Comparison of ENCODE assay signal across 8 mouse cellular contexts in the genomic region with DNA sequence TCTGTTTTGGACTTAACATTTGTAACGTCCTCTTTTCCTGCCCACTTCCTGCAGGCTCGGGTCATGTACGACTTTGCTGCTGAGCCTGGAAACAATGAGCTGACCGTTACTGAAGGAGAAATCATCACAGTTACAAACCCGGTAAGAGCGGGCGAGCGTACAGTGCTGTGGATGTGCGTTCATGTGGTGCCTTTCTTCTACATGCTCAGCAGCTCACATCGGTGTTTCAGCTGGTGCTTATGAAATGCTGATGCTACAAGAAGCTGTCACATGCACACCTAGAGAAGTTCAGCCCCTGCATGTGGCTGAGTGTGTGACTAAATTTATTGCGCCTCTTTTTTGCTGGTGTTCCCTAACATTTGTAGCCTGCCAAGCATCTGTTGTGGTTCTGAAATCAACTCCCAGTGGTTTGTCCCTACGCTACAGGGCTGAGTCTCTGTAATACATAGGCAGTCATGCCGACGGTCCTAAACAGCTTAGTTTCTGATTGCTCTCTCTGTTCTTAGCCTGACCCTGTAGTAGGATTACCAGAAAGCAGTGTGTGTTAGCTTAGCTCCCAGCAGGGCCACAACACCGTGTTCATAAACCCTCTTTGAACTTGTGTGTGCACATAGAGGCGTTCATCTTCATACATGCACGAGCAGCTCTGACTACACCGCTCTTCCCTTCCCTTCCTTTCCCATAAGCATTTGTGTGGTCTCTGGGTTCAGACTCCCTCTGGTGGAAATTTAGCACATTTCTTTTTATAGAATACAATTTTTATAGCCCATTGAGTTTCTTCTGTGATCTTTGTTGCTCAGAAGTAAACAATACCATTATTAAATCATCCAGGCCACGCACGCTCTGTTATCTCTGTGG. TPM values are rescaled to one million over a fixed set of nuclear protein-coding genes. Genes with fewer than 3 reads are reported as not detected.
DNase-seq lines count a peak whose midpoint lies in the region; ATAC-seq and TF ChIP-seq lines count a peak whose summit lies in the region.

No protein-coding gene starts in this region.

- no peak for DNase-seq in kidney, adult 11 months
- peak; percentile 78 for DNase-seq in CD4-positive, CD25-positive, alpha-beta regulatory T cell, adult 2 months (ENCODE audit: low read depth, low spot score)
- DNase-seq in Patski (ENCODE audit: low read depth, low spot score) = no peak
- DNase-seq in gastrocnemius, adult 18-20 months (ENCODE audit: low spot score) = no peak
- DNase-seq in gastrocnemius, postnatal 36 days = no peak

- H3K4me1 ChIP-seq in kidney, embryonic 14.5 days (ENCODE audit: control insufficient read depth, insufficient read depth, low read length) = peaks cover 18% of the 10 kb centered on the region; the same call in 1 of the 2 replicates
- peaks cover 23% of the 10 kb centered on the region for H3K4me1 ChIP-seq in hindbrain, embryonic 15.5 days (replicated peaks)
- peaks cover 5% of the 10 kb centered on the region; the same call in 1 of the 2 replicates for H3K4me1 ChIP-seq in midbrain, embryonic 15.5 days

- WGBS in kidney, embryonic 14.5 days = 63% methylated on average over 20 of the region's 20 CpGs
- 68% methylated on average over 20 of the region's 20 CpGs for WGBS in hindbrain, embryonic 15.5 days
- WGBS in midbrain, embryonic 15.5 days = 68% methylated on average over 20 of the region's 20 CpGs

- peaks cover 9% of the 10 kb centered on the region; the same call in 1 of the 2 replicates for H3K36me3 ChIP-seq in kidney, embryonic 14.5 days (ENCODE audit: control insufficient read depth, insufficient read depth, low read length)
- H3K36me3 ChIP-seq in hindbrain, embryonic 15.5 days = no peaks in the 10 kb centered on the region
- H3K36me3 ChIP-seq in midbrain, embryonic 15.5 days (replicated peaks) = no peaks in the 10 kb centered on the region

- CTCF ChIA-PET in Patski (lab: Charles Lee) = interaction anchor here (0.9 to 11.2 kb wide), 16 partner anchors 10 to 447 kb away, joined by 3 to 213 read pairs (median 4); a partner anchor contains a TSS

- no peaks in the 10 kb centered on the region for H3K9me3 ChIP-seq in kidney, embryonic 14.5 days (ENCODE audit: control insufficient read depth, low read length)
- H3K9me3 ChIP-seq in hindbrain, embryonic 15.5 days = no peaks in the 10 kb centered on the region
- H3K9me3 ChIP-seq in midbrain, embryonic 15.5 days = no peaks in the 10 kb centered on the region

- intact Hi-C loops in gastrocnemius, postnatal 36 days (cut with DNase I) = no loop called here

- peak; percentile 60 for TF ChIP-seq CTCF in Patski (IDR thresholded peaks at IDR 0.05)

- H3K27me3 ChIP-seq in kidney, embryonic 14.5 days (ENCODE audit: control insufficient read depth, insufficient read depth, low read length) = no peaks in the 10 kb centered on the region
- H3K27me3 ChIP-seq in Patski = no peaks in the 10 kb centered on the region
- no peaks in the 10 kb centered on the region for H3K27me3 ChIP-seq in hindbrain, embryonic 15.5 days
- no peaks in the 10 kb centered on the region for H3K27me3 ChIP-seq in midbrain, embryonic 15.5 days (replicated peaks)

- no peak overlapping the region for H3K4me3 ChIP-seq in kidney, embryonic 14.5 days (ENCODE audit: low read length)
- H3K4me3 ChIP-seq in hindbrain, embryonic 15.5 days = no peak overlapping the region
- no peak overlapping the region for H3K4me3 ChIP-seq in midbrain, embryonic 15.5 days

- peak; percentile 58; the same call in 1 of the 2 replicates for ATAC-seq in kidney, embryonic 14.5 days (ENCODE audit: low FRiP score, low TSS enrichment)
- ATAC-seq in Patski = no peak
- peak; percentile 68; the same call in 1 of the 2 replicates for ATAC-seq in hindbrain, embryonic 15.5 days (ENCODE audit: low FRiP score, low read depth)
- ATAC-seq in midbrain, embryonic 15.5 days (replicated peaks) = peak; percentile 60

- in situ Hi-C loops in Patski (cut with MboI; ENCODE audit: low pct_unique_long_range_greater_than_20kb) = no loop called here

- H3K4me2 ChIP-seq in kidney, embryonic 14.5 days (replicated peaks; ENCODE audit: low read depth, low read length) = no peak overlapping the region
- H3K4me2 ChIP-seq in hindbrain, embryonic 15.5 days = peak overlapping the region; percentile 12; the same call in 1 of the 2 replicates
- H3K4me2 ChIP-seq in midbrain, embryonic 15.5 days = peak overlapping the region; percentile 32; the same call in 1 of the 2 replicates

- no peak overlapping the region; the same call in 1 of the 2 replicates for H3K27ac ChIP-seq in kidney, embryonic 14.5 days (ENCODE audit: low read depth, low read length)
- 0 out of 2 replicates have a peak overlapping the region, but pooled peaks have one; percentile 36 for H3K27ac ChIP-seq in hindbrain, embryonic 15.5 days (replicated peaks)
- peak overlapping the region; percentile 35; the same call in 1 of the 2 replicates for H3K27ac ChIP-seq in midbrain, embryonic 15.5 days

- H3K9ac ChIP-seq in kidney, embryonic 14.5 days (ENCODE audit: low read depth, low read length) = no peak overlapping the region
- no peak overlapping the region for H3K9ac ChIP-seq in hindbrain, embryonic 15.5 days
- no peak overlapping the region for H3K9ac ChIP-seq in midbrain, embryonic 15.5 days

- POLR2A ChIA-PET in Patski (lab: Charles Lee) = interaction anchor here (1.2 to 2.2 kb wide), 2 partner anchors 29 to 90 kb away, joined by 3 to 12 read pairs; no protein-coding TSS in a partner anchor

RNA-seq across cellular contexts. Expression of a gene that starts 46.0 kb away (rescaled TPM):
- polyA plus RNA-seq in kidney, embryonic 14.5 days (2014; fragmentation: Nextera tagmentation; extraction: Ambion mirVana) = 27.6 and 44.5 TPM in 2 replicates
- 98.4 TPM for polyA plus RNA-seq in Patski (2021)
- polyA plus RNA-seq in hindbrain, embryonic 15.5 days (2015; fragmentation: Nextera tagmentation; extraction: Ambion mirVana) = 8.1 and 8.4 TPM in 2 replicates
- 6.9 and 7.9 TPM in 2 replicates for polyA plus RNA-seq in midbrain, embryonic 15.5 days (2015; fragmentation: Nextera tagmentation; extraction: Ambion mirVana)
- total RNA-seq in gastrocnemius, adult 18-20 months (2021) = 10 to 100 TPM; 24.6 to 28.9 TPM
- 10 to 100 TPM; 21.4 to 22.6 TPM for total RNA-seq in gastrocnemius, postnatal 36 days (2021)

RNA-seq across cellular contexts. Expression of a gene that starts 53.9 kb away (rescaled TPM):
- polyA plus RNA-seq in kidney, embryonic 14.5 days (2014; fragmentation: Nextera tagmentation; extraction: Ambion mirVana) = 2.9 and 4.3 TPM in 2 replicates
- 6.0 TPM for polyA plus RNA-seq in Patski (2021)
- 1.5 and 1.7 TPM in 2 replicates for polyA plus RNA-seq in hindbrain, embryonic 15.5 days (2015; fragmentation: Nextera tagmentation; extraction: Ambion mirVana)
- polyA plus RNA-seq in midbrain, embryonic 15.5 days (2015; fragmentation: Nextera tagmentation; extraction: Ambion mirVana) = 0.79 and 0.86 TPM in 2 replicates
- 10 to 100 TPM; 25.7 to 32.7 TPM for total RNA-seq in gastrocnemius, adult 18-20 months (2021)
- 10 to 100 TPM; 27.2 to 47.5 TPM for total RNA-seq in gastrocnemius, postnatal 36 days (2021)
